Mouse (Mus musculus) olfactory bulb, adult 2 months (tissue): ENCODE results near the gene Aaed1.

Source experiments
- CTCF ChIP-seq: fragments of 200-500 bp; IDR thresholded peaks from 2 replicates; pipeline ENCODE4 v1.5.1; 2012; ENCODE audit warnings: low read depth, mild to moderate bottlenecking, low read length, moderate library complexity; ENCODE audit not compliant: insufficient read depth
- POLR2A ChIP-seq: fragments of 200-500 bp; IDR thresholded peaks from 2 replicates; pipeline ENCODE4 v1.6.1; 2012; ENCODE audit warnings: mild to moderate bottlenecking, low read depth, low read length, moderate library complexity; ENCODE audit not compliant: insufficient read depth

DNA sequence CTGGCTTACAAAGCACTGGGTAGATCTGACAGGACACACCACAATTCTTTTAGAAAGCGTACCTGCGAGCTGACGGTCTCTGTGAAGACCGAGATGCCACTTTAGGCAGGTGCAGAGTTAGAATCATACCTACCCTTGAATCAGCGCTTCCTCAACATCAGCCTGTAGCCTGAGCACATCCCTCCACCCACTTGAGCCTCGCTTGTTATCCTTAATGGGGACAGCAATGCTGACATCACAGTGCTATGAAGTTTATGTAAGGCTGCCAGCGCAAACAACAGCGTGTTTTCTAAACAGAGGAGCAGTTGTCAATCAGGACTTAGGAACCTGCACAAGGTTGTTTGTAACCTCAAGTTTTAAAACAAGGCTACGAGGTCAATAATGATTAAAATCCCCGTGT is 31.1 kb upstream of the Aaed1 start:
- TF ChIP-seq POLR2A (no peak), CTCF (no peak)
